Mouse (Mus musculus) ES-Bruce4 (cell line): ENCODE measurements at regions not wholly inside any gene's neighbourhood (a gene's known extent, or its start where the extent isn't known, plus 50 kb on each side); places are given as distances from the start of the nearest gene placed in this dataset.

Experiments used
- CTCF ChIP-seq: IDR thresholded peaks from one replicate; pipeline ENCODE4 v1.8.1; 2011; ENCODE audit warnings: low read depth, low read length
- EP300 ChIP-seq: IDR thresholded peaks from 2 replicates; pipeline ENCODE4 v1.6.1; 2011; ENCODE audit warnings: low read depth, low read length; ENCODE audit not compliant: insufficient read depth

- TF ChIP-seq CTCF (no peak), EP300 (no peak)
Observed at GRCm38 (mm10) chr8:116410041-116410440, 94.7 kb upstream of the Dynlrb2 start.
